Mouse (Mus musculus): ENCODE data around the gene Phactr1.

DNA sequence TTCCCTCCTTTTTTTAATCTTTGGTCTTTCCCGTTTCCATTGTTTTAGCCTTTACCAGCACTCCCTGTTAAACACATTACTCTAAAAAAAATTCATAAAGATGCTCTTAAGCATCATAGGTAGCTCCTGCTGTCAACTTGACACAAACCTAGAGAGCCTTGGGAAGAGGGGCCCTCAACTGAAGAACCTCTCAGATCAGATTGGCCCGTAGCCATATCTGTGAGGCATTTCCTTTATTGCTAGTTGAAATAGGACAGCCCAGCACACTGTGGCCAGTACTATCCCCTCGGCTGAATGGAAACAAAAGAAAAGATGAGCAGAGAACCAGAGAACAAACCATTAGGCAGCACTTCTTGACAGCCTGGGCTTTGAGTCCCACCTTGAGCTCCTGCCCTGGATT lies 313.9 kb downstream of the Phactr1 start:
- TF ChIP-seq ZC3H11A (IDR thresholded peaks at IDR 0.05; ENCODE audit: low read depth, low read length) = no peak
- no peak for TF ChIP-seq ZNF384 (IDR thresholded peaks at IDR 0.05; ENCODE audit: low read depth, low read length)
- no peak for TF ChIP-seq POLR2AphosphoS2 (IDR thresholded peaks at IDR 0.05; ENCODE audit: low read length)
- no peak for TF ChIP-seq CTCF (IDR thresholded peaks at IDR 0.05 in 2 of 3, conservative IDR thresholded peaks at IDR 0.05 in 1 of 3; ENCODE audit: control insufficient read depth in 1 of 3, insufficient read depth in 1 of 3, low read depth in 2 of 3, low read length in 3 of 3, poor library complexity in 1 of 3, severe bottlenecking in 1 of 3)
- TF ChIP-seq GATA1 (IDR thresholded peaks at IDR 0.05; ENCODE audit: low read depth, low read length) = no peak
- TF ChIP-seq POLR2A (IDR thresholded peaks at IDR 0.05; ENCODE audit: control insufficient read depth in 1 of 2, insufficient read depth in 1 of 2, low read depth in 1 of 2, low read length in 2 of 2, poor library complexity in 1 of 2) = no peak
